Mouse (Mus musculus) granulocyte monocyte progenitor cell, adult 5-6 weeks (primary cell): ENCODE data around the gene Ssbp3. TPM values are rescaled to one million over a fixed set of nuclear protein-coding genes. Genes with fewer than 3 reads are reported as not detected.

Experiments
- ATAC-seq: replicated peaks from 2 replicates; pipeline ENCODE4 v1.8.0; 2016; ENCODE audit warnings: mild to moderate bottlenecking, moderate TSS enrichment, inconsistent platforms; ENCODE audit not compliant: poor library complexity, severe bottlenecking
- total RNA-seq, 2 experiments: library from RNA; stranded (forward) in 1 of 2; stranded (reverse) in 1 of 2; fragments of 200-712, 200-1000 nt in 1 of 2; fragments of >200 nt in 1 of 2; fragmentation: Nextera tagmentation in 1 of 2; gene quantifications; 2 replicates each; pipeline ENCODE4 v1.2.3; 2014 to 2017

Ssbp3 gene
- total RNA-seq, 2 experiments from 2014 or later = 19.2 to 43.2 TPM

- ATAC-seq = peak; percentile 74
These were observed 71.0 kb downstream of the Ssbp3 start for GRCm38 (mm10) chr4:106981385-106982103.

- no peak for ATAC-seq
These were observed 72.0 kb downstream of the Ssbp3 start for GRCm38 (mm10) chr4:106982344-106983121.

GRCm38 (mm10) chr4:106983908-106984515 lies 73.5 kb downstream of the Ssbp3 start:
- no peak for ATAC-seq

GRCm38 (mm10) chr4:106985289-106985688 lies 74.8 kb downstream of the Ssbp3 start:
- no peak for ATAC-seq

GRCm38 (mm10) chr4:106985899-106986832 lies 75.7 kb downstream of the Ssbp3 start:
- no peak for ATAC-seq

- peak; percentile 90 for ATAC-seq
These were observed 77.3 kb downstream of the Ssbp3 start for GRCm38 (mm10) chr4:106987725-106988364.

- ATAC-seq = no peak
These were observed 78.4 kb downstream of the Ssbp3 start for GRCm38 (mm10) chr4:106988886-106989225.

GRCm38 (mm10) chr4:106989226-106989983 lies 78.9 kb downstream of the Ssbp3 start:
- ATAC-seq = no peak

GRCm38 (mm10) chr4:106993053-106993452 lies 82.6 kb downstream of the Ssbp3 start:
- no peak for ATAC-seq

- no peak for ATAC-seq
These were observed 83.8 kb downstream of the Ssbp3 start for GRCm38 (mm10) chr4:106994252-106994651.

- ATAC-seq = no peak
These were observed 84.6 kb downstream of the Ssbp3 start for GRCm38 (mm10) chr4:106995069-106995468.

GRCm38 (mm10) chr4:106995513-106995912 lies 85.0 kb downstream of the Ssbp3 start:
- ATAC-seq = no peak

GRCm38 (mm10) chr4:106996305-106997076 lies 86.0 kb downstream of the Ssbp3 start:
- no peak for ATAC-seq

- no peak for ATAC-seq
These were observed 90.8 kb downstream of the Ssbp3 start for GRCm38 (mm10) chr4:107001259-107001810.

GRCm38 (mm10) chr4:107001916-107002488 lies 91.5 kb downstream of the Ssbp3 start:
- no peak for ATAC-seq

- ATAC-seq = no peak
These were observed 92.1 kb downstream of the Ssbp3 start for GRCm38 (mm10) chr4:107002517-107003165.

GRCm38 (mm10) chr4:107003199-107003598 lies 92.7 kb downstream of the Ssbp3 start:
- no peak for ATAC-seq
